Mouse (Mus musculus): ENCODE measurements around the gene Art4. TPM values are rescaled to one million over a fixed set of nuclear protein-coding genes. Genes with fewer than 3 reads are reported as not detected.

Art4 gene
- total and polyA plus RNA-seq, 3 experiments: 0.34 to 1.0 (median 0.48) TPM

GRCm38 (mm10) chr6:136824987-136825386 is 32.5 kb downstream of the Art4 start:
- peaks cover 3 to 29% of the 10 kb centered on the region in 2 experiments; a peak in 3 of 4 replicates for H3K4me1 ChIP-seq (ENCODE audit: control insufficient read depth in 1 of 2, insufficient read depth in 2 of 2)
- no peaks in the 10 kb centered on the region for H3K27me3 ChIP-seq (replicated peaks)
- dilution Hi-C loops (cut with MboI; ENCODE audit: extremely low pct_ligation_motif_present, extremely low pct_unique_long_range_greater_than_20kb, low sequenced_read_pairs): no loop called here
- H3K9ac ChIP-seq (ENCODE audit: insufficient read depth, low read depth): no peak overlapping the region
- no peak overlapping the region for H3K4me3 ChIP-seq (replicated peaks in 1 of 3; ENCODE audit: low read depth in 2 of 3, low read length in 2 of 3, poor library complexity in 1 of 3)
- no peak for DNase-seq (ENCODE audit: extremely low read depth)
- H3K79me2 ChIP-seq (replicated peaks; ENCODE audit: control insufficient read depth, extremely low read depth, insufficient read depth, poor library complexity, severe bottlenecking): peaks cover 39% of the 10 kb centered on the region
- H3K4me2 ChIP-seq (ENCODE audit: insufficient read depth, low read depth, poor library complexity, severe bottlenecking): no peak overlapping the region
- in situ Hi-C loops (cut with MboI; ENCODE audit: low pct_ligation_motif_present, low pct_unique_long_range_greater_than_20kb, low sequenced_read_pairs): no loop called here
- TF ChIP-seq CTCF (conservative IDR thresholded peaks at IDR 0.05 in 1 of 2, IDR thresholded peaks at IDR 0.05 in 1 of 2; ENCODE audit: low read depth in 2 of 2, low read length in 2 of 2): no peak
- TF ChIP-seq ELF1 (IDR thresholded peaks at IDR 0.05; ENCODE audit: low read depth, low read length): no peak
- TF ChIP-seq MAFK (IDR thresholded peaks at IDR 0.05; ENCODE audit: insufficient replicate concordance, low read length): no peak
- TF ChIP-seq GABPA (IDR thresholded peaks at IDR 0.05; ENCODE audit: insufficient replicate concordance, low read depth, low read length): no peak
- no peak for TF ChIP-seq BHLHE40 (IDR thresholded peaks at IDR 0.05; ENCODE audit: low read depth, low read length)
- no peak for TF ChIP-seq ZMIZ1 (IDR thresholded peaks at IDR 0.05; ENCODE audit: low read depth, low read length)
- no peak for TF ChIP-seq EP300 (IDR thresholded peaks at IDR 0.05; ENCODE audit: low read length)
- TF ChIP-seq HCFC1 (IDR thresholded peaks at IDR 0.05; ENCODE audit: low read depth, low read length): no peak
- no peak for TF ChIP-seq UBTF (IDR thresholded peaks at IDR 0.05; ENCODE audit: low read depth, low read length)
- no peak for TF ChIP-seq CHD1 (IDR thresholded peaks at IDR 0.05; ENCODE audit: low read depth, low read length)
- no peak for TF ChIP-seq NRF1 (IDR thresholded peaks at IDR 0.05; ENCODE audit: low read depth, low read length)
- TF ChIP-seq PAX5 (IDR thresholded peaks at IDR 0.05; ENCODE audit: low read length): no peak
- TF ChIP-seq POLR2AphosphoS2 (IDR thresholded peaks at IDR 0.05; ENCODE audit: low read depth, low read length): no peak
- no peak for TF ChIP-seq ETS1 (conservative IDR thresholded peaks at IDR 0.05; ENCODE audit: low read depth, low read length)
- H3K36me3 ChIP-seq (replicated peaks in 1 of 2; ENCODE audit: control insufficient read depth in 1 of 2, insufficient read depth in 1 of 2, low read length in 1 of 2): peaks cover 41 to 53% of the 10 kb centered on the region in 2 experiments
- no peaks in the 10 kb centered on the region for H3K9me3 ChIP-seq (replicated peaks; ENCODE audit: low read length)
- no peak overlapping the region for H3K27ac ChIP-seq (ENCODE audit: insufficient read depth, low read depth)

GRCm38 (mm10) chr6:136821086-136821485 is 36.4 kb downstream of the Art4 start:
- Histone ChIP-seq H3K27me3 (replicated peaks) (no peaks in the 10 kb centered on the region), H3K36me3 (replicated peaks in 1 of 2; ENCODE audit: control insufficient read depth in 1 of 2, insufficient read depth in 1 of 2, low read length in 1 of 2) (peaks cover 73 to 89% of the 10 kb centered on the region in 2 experiments), H3K4me1 (ENCODE audit: control insufficient read depth in 1 of 2, insufficient read depth in 2 of 2) (peaks cover 0 to 14% of the 10 kb centered on the region in 2 experiments; a peak in 2 of 4 replicates), H3K9ac (ENCODE audit: insufficient read depth, low read depth) (no peak overlapping the region), H3K79me2 (replicated peaks; ENCODE audit: control insufficient read depth, extremely low read depth, insufficient read depth, poor library complexity, severe bottlenecking) (peaks cover 23% of the 10 kb centered on the region), H3K27ac (ENCODE audit: insufficient read depth, low read depth) (no peak overlapping the region), H3K4me3 (replicated peaks in 1 of 3; ENCODE audit: low read depth in 2 of 3, low read length in 2 of 3, poor library complexity in 1 of 3) (no peak overlapping the region), H3K9me3 (replicated peaks; ENCODE audit: low read length) (no peaks in the 10 kb centered on the region), H3K4me2 (ENCODE audit: insufficient read depth, low read depth, poor library complexity, severe bottlenecking) (no peak overlapping the region)
- dilution Hi-C loops (cut with MboI; ENCODE audit: extremely low pct_ligation_motif_present, extremely low pct_unique_long_range_greater_than_20kb, low sequenced_read_pairs): no loop called here
- TF ChIP-seq RCOR1 (conservative IDR thresholded peaks at IDR 0.05; ENCODE audit: low read depth, low read length): no peak
- TF ChIP-seq CTCF (conservative IDR thresholded peaks at IDR 0.05 in 1 of 2, IDR thresholded peaks at IDR 0.05 in 1 of 2; ENCODE audit: low read depth in 2 of 2, low read length in 2 of 2): no peak
- no peak for TF ChIP-seq NELFE (IDR thresholded peaks at IDR 0.05; ENCODE audit: low read depth, low read length)
- no peak for TF ChIP-seq KAT2A (IDR thresholded peaks at IDR 0.05; ENCODE audit: insufficient replicate concordance, low read length)
- no peak for TF ChIP-seq E2F4 (IDR thresholded peaks at IDR 0.05; ENCODE audit: insufficient replicate concordance, low read depth, low read length)
- TF ChIP-seq POLR2AphosphoS2 (IDR thresholded peaks at IDR 0.05; ENCODE audit: low read depth, low read length): no peak
- in situ Hi-C loops (cut with MboI; ENCODE audit: low pct_ligation_motif_present, low pct_unique_long_range_greater_than_20kb, low sequenced_read_pairs): no loop called here
- no peak for DNase-seq (ENCODE audit: extremely low read depth)

All from CH12.LX (cell line).